Mouse (Mus musculus) lung, postnatal 0 days (tissue): Measurements from ENCODE around the gene Rnf150. TPM values are rescaled to one million over a fixed set of nuclear protein-coding genes. Genes with fewer than 3 reads are reported as not detected.
A peak's percentile ranks its signal among the peaks of the same experiment; 100 is the strongest.

ENCODE experiments used
- ATAC-seq: fragments of 200-750 bp; cut with Nextera tagmentation; 2 replicates; pipeline ENCODE4 v1.8.0; 2017; ENCODE audit warnings: moderate library complexity
- DNase-seq: peaks from one replicate; pipeline ENCODE4 v3.0.0-alpha.2; 2016; ENCODE audit warnings: low spot score
- H3K27ac ChIP-seq: fragments of 300-500 bp; sonication (generic); 2 replicates; pipeline ENCODE4 v1.5.1; 2014; ENCODE audit warnings: antibody characterized with exemption, mild to moderate bottlenecking, low read length, mixed read lengths
- H3K27me3 ChIP-seq: fragments of 300-500 bp; sonication (generic); replicated peaks from 2 replicates; pipeline ENCODE4 v1.6.1; 2014; ENCODE audit warnings: low read length, mixed read lengths; ENCODE audit not compliant: insufficient read depth
- H3K36me3 ChIP-seq: fragments of 300-500 bp; sonication (generic); 2 replicates; pipeline ENCODE4 v1.6.1; 2014; ENCODE audit warnings: low read length, mixed read lengths; ENCODE audit not compliant: insufficient read depth
- H3K4me1 ChIP-seq: fragments of 300-500 bp; sonication (generic); 2 replicates; pipeline ENCODE4 v1.6.1; 2014; ENCODE audit warnings: antibody characterized with exemption, low read depth, low read length, mixed read lengths; ENCODE audit not compliant: insufficient read depth
- H3K4me2 ChIP-seq: fragments of 300-500 bp; sonication (generic); replicated peaks from 2 replicates; pipeline ENCODE4 v1.6.1; 2014; ENCODE audit warnings: low read depth, mild to moderate bottlenecking, low read length, moderate library complexity, mixed read lengths
- H3K4me3 ChIP-seq: fragments of 300-500 bp; sonication (generic); 2 replicates; pipeline ENCODE4 v1.5.1; 2014; ENCODE audit warnings: low read depth, low read length
- H3K9ac ChIP-seq: fragments of 300-500 bp; sonication (generic); replicated peaks from 2 replicates; pipeline ENCODE4 v1.6.1; 2014; ENCODE audit warnings: low read depth, mild to moderate bottlenecking
- H3K9me3 ChIP-seq: fragments of 300-500 bp; sonication (generic); 2 replicates; pipeline ENCODE4 v1.6.1; 2016; ENCODE audit warnings: low read length, mixed read lengths
- CTCF ChIP-seq: IDR thresholded peaks from 2 replicates; pipeline ENCODE4 v1.5.1; 2016; ENCODE audit warnings: antibody characterized with exemption, mild to moderate bottlenecking
- EP300 ChIP-seq: IDR thresholded peaks from 2 replicates; pipeline ENCODE4 v1.6.1; 2016; ENCODE audit warnings: antibody characterized with exemption, mild to moderate bottlenecking, control low read depth
- WGBS: fragments of 180-500 bp; shearing (Covaris S2); extraction: QIAGEN DNeasy Blood & Tissue Kit; methylation state at CpG from one replicate; pipeline ENCODE4 v1.1.7; 2014; 5-methylcytosine and 5-hydroxymethylcytosine counted together
- polyA plus RNA-seq: library from polyadenylated mRNA; unstranded; fragments of >200 nt; fragmentation: Nextera tagmentation; extraction: Ambion mirVana; gene quantifications from 2 replicates; pipeline ENCODE4 v1.2.1, GENCODE M21; 2015

The Rnf150 gene
- polyA plus RNA-seq, 1 experiment from 2014 or later = 1.7 TPM

GRCm38 (mm10) chr8:83036521-83037166 is 173.5 kb downstream of the Rnf150 start:
- 78% methylated on average over 3 of the region's 3 CpGs for WGBS
- Histone ChIP-seq H3K36me3 (no peaks in the 10 kb centered on the region), H3K4me1 (no peaks in the 10 kb centered on the region), H3K9ac (no peak overlapping the region), H3K27me3 (no peaks in the 10 kb centered on the region), H3K27ac (no peak overlapping the region), H3K4me3 (no peak overlapping the region), H3K9me3 (no peaks in the 10 kb centered on the region), H3K4me2 (no peak overlapping the region)
- TF ChIP-seq EP300 (no peak), CTCF (no peak)
- no peak for DNase-seq
- no peak for ATAC-seq

GRCm38 (mm10) chr8:83037321-83037720 is 174.2 kb downstream of the Rnf150 start:
- DNase-seq (no peak), ATAC-seq (no peak)
- no peaks in the 10 kb centered on the region for H3K27me3 ChIP-seq
- 83% methylated on average over 1 of the region's 1 CpGs for WGBS
- H3K4me1 ChIP-seq = no peaks in the 10 kb centered on the region
- TF ChIP-seq EP300 (no peak), CTCF (no peak)
- H3K9ac ChIP-seq = no peak overlapping the region
- no peaks in the 10 kb centered on the region for H3K9me3 ChIP-seq
- H3K4me2 ChIP-seq = no peak overlapping the region
- no peaks in the 10 kb centered on the region for H3K36me3 ChIP-seq
- H3K27ac ChIP-seq = no peak overlapping the region
- no peak overlapping the region for H3K4me3 ChIP-seq

GRCm38 (mm10) chr8:83038575-83038974 is 175.4 kb downstream of the Rnf150 start:
- Histone ChIP-seq H3K4me1 (no peaks in the 10 kb centered on the region), H3K36me3 (0 out of 2 replicates have a peak, but pooled peaks cover 4% of the 10 kb centered on the region), H3K4me3 (no peak overlapping the region), H3K9me3 (no peaks in the 10 kb centered on the region), H3K27ac (no peak overlapping the region), H3K27me3 (no peaks in the 10 kb centered on the region), H3K4me2 (no peak overlapping the region), H3K9ac (no peak overlapping the region)
- WGBS = 54% methylated on average over 10 of the region's 10 CpGs
- TF ChIP-seq EP300 (peak; percentile 60), CTCF (no peak)
- no peak for DNase-seq
- peak; percentile 57; the same call in 1 of the 2 replicates for ATAC-seq

GRCm38 (mm10) chr8:83041440-83041839 is 178.3 kb downstream of the Rnf150 start:
- Histone ChIP-seq H3K4me1 (no peaks in the 10 kb centered on the region), H3K4me2 (no peak overlapping the region), H3K36me3 (0 out of 2 replicates have a peak, but pooled peaks cover 4% of the 10 kb centered on the region), H3K9ac (no peak overlapping the region), H3K4me3 (no peak overlapping the region), H3K27ac (no peak overlapping the region), H3K9me3 (no peaks in the 10 kb centered on the region), H3K27me3 (no peaks in the 10 kb centered on the region)
- TF ChIP-seq EP300 (no peak), CTCF (no peak)
- ATAC-seq (no peak), DNase-seq (no peak)
- WGBS = 65% methylated on average over 4 of the region's 4 CpGs

GRCm38 (mm10) chr8:83046912-83047311 is 183.8 kb downstream of the Rnf150 start:
- Histone ChIP-seq H3K4me3 (no peak overlapping the region), H3K36me3 (0 out of 2 replicates have a peak, but pooled peaks cover 4% of the 10 kb centered on the region), H3K9ac (no peak overlapping the region), H3K27me3 (no peaks in the 10 kb centered on the region), H3K4me1 (0 out of 2 replicates have a peak, but pooled peaks cover 5% of the 10 kb centered on the region), H3K9me3 (no peaks in the 10 kb centered on the region), H3K4me2 (no peak overlapping the region), H3K27ac (no peak overlapping the region)
- ATAC-seq (no peak), DNase-seq (no peak)
- TF ChIP-seq EP300 (no peak), CTCF (no peak)
- 63% methylated on average over 9 of the region's 9 CpGs for WGBS

GRCm38 (mm10) chr8:83048527-83048926 is 185.4 kb downstream of the Rnf150 start:
- no peak for DNase-seq
- Histone ChIP-seq H3K4me2 (no peak overlapping the region), H3K27me3 (no peaks in the 10 kb centered on the region), H3K4me1 (0 out of 2 replicates have a peak, but pooled peaks cover 5% of the 10 kb centered on the region), H3K9me3 (no peaks in the 10 kb centered on the region), H3K27ac (0 out of 2 replicates have a peak overlapping the region, but pooled peaks have one; percentile 14), H3K4me3 (no peak overlapping the region), H3K9ac (no peak overlapping the region), H3K36me3 (no peaks in the 10 kb centered on the region)
- 44% methylated on average over 6 of the region's 6 CpGs for WGBS
- ATAC-seq = no peak
- TF ChIP-seq EP300 (no peak), CTCF (no peak)
